Mouse (Mus musculus) embryonic facial prominence, embryonic 12.5 days (tissue): ENCODE results near the gene Wfdc18. TPM values are rescaled to one million over a fixed set of nuclear protein-coding genes. Genes with fewer than 3 reads are reported as not detected.

Experiments
- ATAC-seq: fragments of 200-750 bp; cut with Nextera tagmentation; 2 replicates; pipeline ENCODE4 v1.8.0; 2017; ENCODE audit not compliant: insufficient number of reproducible peaks, insufficient read depth, low FRiP score, low TSS enrichment
- H3K27ac ChIP-seq: fragments of 300-500 bp; sonication (generic); 2 replicates; pipeline ENCODE4 v1.5.1; 2016; ENCODE audit warnings: mild to moderate bottlenecking
- H3K27me3 ChIP-seq: fragments of 300-500 bp; sonication (generic); 2 replicates; pipeline ENCODE4 v1.6.1; 2016; ENCODE audit warnings: mild to moderate bottlenecking, moderate library complexity
- H3K36me3 ChIP-seq: fragments of 300-500 bp; sonication (generic); 2 replicates; pipeline ENCODE4 v1.6.1; 2016; ENCODE audit warnings: mild to moderate bottlenecking
- H3K4me1 ChIP-seq: fragments of 300-500 bp; sonication (generic); 2 replicates; pipeline ENCODE4 v1.6.1; 2016
- H3K4me2 ChIP-seq: fragments of 300-500 bp; sonication (generic); replicated peaks from 2 replicates; pipeline ENCODE4 v1.6.1; 2016; ENCODE audit warnings: mild to moderate bottlenecking, moderate library complexity
- H3K4me3 ChIP-seq: fragments of 300-500 bp; sonication (generic); 2 replicates; pipeline ENCODE4 v1.5.1; 2016; ENCODE audit warnings: mild to moderate bottlenecking
- H3K9ac ChIP-seq: fragments of 300-500 bp; sonication (generic); 2 replicates; pipeline ENCODE4 v1.6.1; 2016; ENCODE audit warnings: mild to moderate bottlenecking, moderate library complexity
- H3K9me3 ChIP-seq: fragments of 300-500 bp; sonication (generic); 2 replicates; pipeline ENCODE4 v1.6.1; 2016; ENCODE audit warnings: mild to moderate bottlenecking, moderate library complexity
- WGBS: fragments of 180-500 bp; shearing (Covaris S2); methylation state at CpG from one replicate; pipeline ENCODE4 v1.1.7; 2016; 5-methylcytosine and 5-hydroxymethylcytosine counted together
- polyA plus RNA-seq: library from polyadenylated mRNA; unstranded; fragments of >200 nt; fragmentation: Nextera tagmentation; extraction: Ambion mirVana; gene quantifications from 2 replicates; pipeline ENCODE4 v1.2.1, GENCODE M21; 2016

Wfdc18 gene
- polyA plus RNA-seq, 1 experiment from 2014 or later = not detected

GRCm38 (mm10) chr11:83728757-83729432 is 20.1 kb downstream of the Wfdc18 start:
- Histone ChIP-seq H3K9me3 (no peaks in the 10 kb centered on the region), H3K27ac (no peak overlapping the region), H3K4me2 (no peak overlapping the region), H3K9ac (no peak overlapping the region), H3K36me3 (no peaks in the 10 kb centered on the region), H3K4me1 (no peaks in the 10 kb centered on the region), H3K4me3 (no peak overlapping the region), H3K27me3 (no peaks in the 10 kb centered on the region)
- ATAC-seq = no peak
- WGBS = 62% methylated on average over 3 of the region's 3 CpGs

DNA sequence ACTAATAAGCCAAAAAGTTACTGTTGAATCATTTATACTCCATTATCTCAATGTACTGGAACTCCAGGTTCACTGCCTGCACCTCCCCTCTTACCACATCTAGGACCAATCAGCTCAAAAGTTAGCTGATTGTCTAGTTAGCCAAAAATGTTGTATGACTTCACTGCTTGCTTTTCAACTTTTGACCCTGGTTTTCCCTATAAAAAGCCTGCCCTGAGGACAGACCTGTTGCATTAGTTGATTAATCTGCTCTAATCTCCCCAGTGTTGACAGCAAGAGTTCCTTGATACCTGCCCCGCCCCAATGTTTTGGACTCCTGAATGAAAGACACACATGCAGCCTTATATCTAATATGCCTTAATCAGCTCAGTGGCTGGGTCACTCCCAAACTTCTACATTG is 22.3 kb downstream of the Wfdc18 start:
- ATAC-seq = no peak
- H3K4me1 ChIP-seq = no peaks in the 10 kb centered on the region
- H3K4me3 ChIP-seq = no peak overlapping the region
- no peak overlapping the region for H3K9ac ChIP-seq
- no peak overlapping the region for H3K4me2 ChIP-seq
- no peaks in the 10 kb centered on the region for H3K9me3 ChIP-seq
- no peaks in the 10 kb centered on the region for H3K36me3 ChIP-seq
- 81% methylated on average over 1 of the region's 1 CpGs for WGBS
- H3K27me3 ChIP-seq = no peaks in the 10 kb centered on the region
- no peak overlapping the region for H3K27ac ChIP-seq

- no peaks in the 10 kb centered on the region for H3K27me3 ChIP-seq
- 77% methylated on average over 5 of the region's 5 CpGs for WGBS
- H3K4me3 ChIP-seq = no peak overlapping the region
- H3K36me3 ChIP-seq = no peaks in the 10 kb centered on the region
- ATAC-seq = no peak
- H3K9me3 ChIP-seq = no peaks in the 10 kb centered on the region
- no peak overlapping the region for H3K9ac ChIP-seq
- no peak overlapping the region for H3K27ac ChIP-seq
- no peak overlapping the region for H3K4me2 ChIP-seq
- no peaks in the 10 kb centered on the region for H3K4me1 ChIP-seq
Observed at GRCm38 (mm10) chr11:83733071-83733640, 24.3 kb downstream of the Wfdc18 start.

GRCm38 (mm10) chr11:83734215-83734614 is 25.4 kb downstream of the Wfdc18 start:
- Histone ChIP-seq H3K27ac (no peak overlapping the region), H3K4me2 (no peak overlapping the region), H3K9me3 (no peaks in the 10 kb centered on the region), H3K27me3 (no peaks in the 10 kb centered on the region), H3K4me1 (no peaks in the 10 kb centered on the region), H3K9ac (no peak overlapping the region), H3K4me3 (no peak overlapping the region), H3K36me3 (no peaks in the 10 kb centered on the region)
- no peak for ATAC-seq
- WGBS = 77% methylated on average over 1 of the region's 1 CpGs

- Histone ChIP-seq H3K4me3 (no peak overlapping the region), H3K4me2 (no peak overlapping the region), H3K36me3 (no peaks in the 10 kb centered on the region), H3K27me3 (0 out of 2 replicates have a peak, but pooled peaks cover 5% of the 10 kb centered on the region), H3K27ac (no peak overlapping the region), H3K9ac (no peak overlapping the region), H3K9me3 (no peaks in the 10 kb centered on the region), H3K4me1 (no peaks in the 10 kb centered on the region)
- 77% methylated on average over 2 of the region's 2 CpGs for WGBS
- ATAC-seq = no peak
Observed at GRCm38 (mm10) chr11:83735881-83736280, 27.1 kb downstream of the Wfdc18 start.

DNA sequence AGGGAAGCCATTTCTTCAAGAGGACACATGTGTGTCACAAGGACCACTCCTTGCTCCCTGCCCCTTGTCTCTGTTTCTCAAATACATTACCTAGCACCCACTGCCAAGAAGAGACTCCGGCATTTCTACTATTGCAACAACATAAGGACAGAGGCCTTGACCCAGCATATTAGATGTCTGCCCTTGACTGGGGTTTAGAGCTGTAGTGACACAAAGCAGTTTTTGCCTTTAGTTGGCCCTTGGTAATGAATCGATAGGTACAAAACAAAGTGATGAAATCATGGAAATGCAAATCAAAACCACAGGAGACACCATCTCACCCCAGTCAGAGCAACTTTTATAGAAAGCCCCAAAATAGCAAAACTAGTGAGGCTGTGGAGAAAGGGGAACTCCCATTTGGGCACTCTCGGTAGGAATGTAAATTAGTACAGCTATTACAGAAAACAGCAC is 28.3 kb downstream of the Wfdc18 start:
- Histone ChIP-seq H3K9me3 (no peaks in the 10 kb centered on the region), H3K4me3 (no peak overlapping the region), H3K9ac (no peak overlapping the region), H3K36me3 (no peaks in the 10 kb centered on the region), H3K27ac (no peak overlapping the region), H3K4me1 (no peaks in the 10 kb centered on the region), H3K27me3 (0 out of 2 replicates have a peak, but pooled peaks cover 10% of the 10 kb centered on the region), H3K4me2 (no peak overlapping the region)
- WGBS = 78% methylated on average over 3 of the region's 3 CpGs
- ATAC-seq = no peak

DNA sequence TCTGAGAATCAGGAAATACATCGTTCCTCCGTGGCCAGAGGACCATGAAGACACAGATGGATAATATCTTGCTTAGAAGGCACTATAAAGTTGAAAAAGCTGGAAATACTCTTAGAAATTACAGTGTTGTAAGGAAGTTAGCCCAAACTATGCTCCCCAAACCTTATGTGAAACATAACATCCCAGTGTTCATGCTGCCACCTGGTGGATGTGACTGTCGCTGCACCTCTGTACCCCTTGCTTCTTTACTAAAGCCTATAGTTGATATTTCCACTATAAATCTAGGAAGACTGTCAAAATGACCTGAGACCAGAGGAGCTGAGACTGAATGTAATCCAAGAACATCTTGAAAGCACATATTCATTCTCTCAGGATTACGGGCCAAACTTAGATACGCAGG is 30.4 kb downstream of the Wfdc18 start:
- H3K27me3 ChIP-seq = 0 out of 2 replicates have a peak, but pooled peaks cover 14% of the 10 kb centered on the region
- H3K36me3 ChIP-seq = no peaks in the 10 kb centered on the region
- no peak overlapping the region for H3K4me3 ChIP-seq
- H3K4me2 ChIP-seq = no peak overlapping the region
- H3K27ac ChIP-seq = no peak overlapping the region
- ATAC-seq = no peak
- no peaks in the 10 kb centered on the region for H3K9me3 ChIP-seq
- 27% methylated on average over 5 of the region's 5 CpGs for WGBS
- no peaks in the 10 kb centered on the region for H3K4me1 ChIP-seq
- H3K9ac ChIP-seq = no peak overlapping the region

DNA sequence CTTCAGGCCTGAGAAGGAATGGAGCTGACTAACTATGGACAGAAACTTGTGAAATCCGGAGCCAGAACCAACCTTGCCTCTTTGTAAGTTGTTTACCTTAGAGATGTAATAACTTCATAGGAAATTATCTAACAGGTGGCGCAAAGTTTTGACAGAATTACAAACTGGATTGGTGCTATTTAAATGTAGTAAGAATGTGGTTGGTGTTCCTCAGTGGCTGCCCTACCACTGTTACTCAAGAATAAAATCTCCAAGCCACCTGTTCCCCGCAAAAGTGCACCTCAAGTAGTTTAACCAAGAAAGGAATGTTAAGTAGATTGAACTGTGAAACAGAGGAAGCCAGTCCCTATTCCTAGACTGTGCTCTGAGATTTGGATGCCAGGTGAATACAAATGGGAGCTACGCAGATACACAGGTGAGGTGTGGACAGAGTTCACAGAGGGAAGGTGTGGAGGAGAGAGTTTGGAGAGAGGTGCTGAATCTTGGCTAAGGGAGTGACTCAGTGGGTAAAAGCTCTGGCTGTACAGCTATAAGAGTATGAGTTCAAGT is 31.7 kb downstream of the Wfdc18 start:
- WGBS = 77% methylated on average over 4 of the region's 4 CpGs
- Histone ChIP-seq H3K4me3 (no peak overlapping the region), H3K4me1 (no peaks in the 10 kb centered on the region), H3K27ac (no peak overlapping the region), H3K9me3 (no peaks in the 10 kb centered on the region), H3K27me3 (peaks cover 14% of the 10 kb centered on the region; the same call in 1 of the 2 replicates), H3K9ac (no peak overlapping the region), H3K36me3 (no peaks in the 10 kb centered on the region), H3K4me2 (no peak overlapping the region)
- no peak for ATAC-seq

- Histone ChIP-seq H3K9me3 (no peaks in the 10 kb centered on the region), H3K9ac (no peak overlapping the region), H3K27me3 (peaks cover 20% of the 10 kb centered on the region), H3K27ac (no peak overlapping the region), H3K4me2 (no peak overlapping the region), H3K36me3 (no peaks in the 10 kb centered on the region), H3K4me1 (no peaks in the 10 kb centered on the region), H3K4me3 (no peak overlapping the region)
- no peak for ATAC-seq
- WGBS = 79% methylated on average over 5 of the region's 5 CpGs
Observed at GRCm38 (mm10) chr11:83741841-83742240, 33.0 kb downstream of the Wfdc18 start.

- Histone ChIP-seq H3K9ac (no peak overlapping the region), H3K4me3 (no peak overlapping the region), H3K27me3 (peaks cover 28% of the 10 kb centered on the region), H3K36me3 (no peaks in the 10 kb centered on the region), H3K9me3 (no peaks in the 10 kb centered on the region), H3K4me1 (no peaks in the 10 kb centered on the region), H3K4me2 (no peak overlapping the region), H3K27ac (no peak overlapping the region)
- no peak for ATAC-seq
- WGBS = 71% methylated on average over 9 of the region's 9 CpGs
Observed at GRCm38 (mm10) chr11:83742731-83743355, 34.0 kb downstream of the Wfdc18 start.

DNA sequence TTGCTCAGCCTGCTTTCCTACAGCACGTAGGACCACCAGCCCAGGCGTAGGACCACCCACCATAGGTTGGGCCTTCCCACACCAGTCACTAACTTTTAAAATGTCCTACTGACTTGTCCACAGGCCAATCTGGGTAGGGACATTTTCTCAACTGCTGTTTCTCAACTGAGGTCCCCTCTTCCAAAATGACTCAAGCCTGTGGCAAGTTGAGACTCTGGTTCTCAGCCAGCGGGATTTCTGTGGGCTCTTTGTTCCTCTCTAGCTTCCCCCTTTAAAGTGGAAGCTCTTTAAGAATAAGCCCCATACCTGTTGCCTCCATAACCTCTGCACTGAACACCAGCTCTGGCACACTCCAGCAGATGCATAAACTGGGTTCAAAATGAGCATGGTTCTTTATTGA is 34.7 kb downstream of the Wfdc18 start:
- Histone ChIP-seq H3K4me3 (no peak overlapping the region), H3K27ac (no peak overlapping the region), H3K27me3 (peaks cover 32% of the 10 kb centered on the region), H3K9me3 (no peaks in the 10 kb centered on the region), H3K4me1 (no peaks in the 10 kb centered on the region), H3K9ac (no peak overlapping the region), H3K36me3 (no peaks in the 10 kb centered on the region), H3K4me2 (no peak overlapping the region)
- ATAC-seq = no peak
- 86% methylated on average over 3 of the region's 3 CpGs for WGBS

GRCm38 (mm10) chr11:83746152-83746551 is 37.3 kb downstream of the Wfdc18 start:
- no peaks in the 10 kb centered on the region for H3K4me1 ChIP-seq
- no peaks in the 10 kb centered on the region for H3K36me3 ChIP-seq
- 59% methylated on average over 4 of the region's 4 CpGs for WGBS
- no peak overlapping the region for H3K9ac ChIP-seq
- no peak overlapping the region for H3K4me3 ChIP-seq
- H3K27me3 ChIP-seq = peaks cover 25% of the 10 kb centered on the region
- H3K4me2 ChIP-seq = no peak overlapping the region
- ATAC-seq = no peak
- no peak overlapping the region for H3K27ac ChIP-seq
- H3K9me3 ChIP-seq = no peaks in the 10 kb centered on the region
